In the genomic region with DNA sequence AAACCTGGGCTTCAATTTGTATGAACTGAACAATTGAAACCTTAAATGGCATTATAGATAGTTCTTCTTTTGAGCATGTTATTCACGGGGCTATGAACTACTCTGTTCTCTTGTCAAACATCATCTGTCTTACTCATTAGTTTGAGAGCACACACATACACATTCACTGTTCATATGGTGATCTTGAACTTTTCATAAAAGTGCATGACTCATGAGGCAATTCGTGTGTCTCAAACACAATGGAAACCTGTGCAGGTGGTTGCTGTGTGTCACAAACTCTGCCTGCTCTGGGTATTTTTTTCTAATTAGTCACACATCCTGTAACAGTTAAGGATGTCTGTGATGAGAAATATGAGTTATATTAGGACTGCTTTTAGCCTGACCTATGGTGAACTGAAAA, we compare ENCODE assay signal across 15 mouse cellular contexts.
"Had no signal": no experiment of that assay in that cellular context is flagged by ENCODE, and none has a peak within 500 bp of the region (broad histone marks: within the 10 kb centered on the region; RNA-seq: fewer than 3 reads in every experiment).

No protein-coding gene starts in this region.

- H3K4me3 ChIP-seq: left cerebral cortex, adult 2 months; limb, embryonic 10.5 days; liver, embryonic 15.5 days; megakaryocyte, embryonic 14.5 days; midbrain, embryonic 15.5 days; neural tube, embryonic 12.5 days had no signal

- DNase-seq: kidney, postnatal 25 days; lung, adult 2 months; right cerebral cortex, postnatal 14 days; thymus, adult 18-20 months; thymus, postnatal 14 days had no signal

- H3K4me1 ChIP-seq: limb, embryonic 10.5 days; liver, embryonic 15.5 days; midbrain, embryonic 15.5 days; neural tube, embryonic 12.5 days had no signal

- H3K4me2 ChIP-seq: liver, embryonic 11.5 days; liver, embryonic 15.5 days; midbrain, embryonic 11.5 days; midbrain, embryonic 15.5 days; neural tube, embryonic 12.5 days had no signal

- ATAC-seq: lung, postnatal 0 days; midbrain, embryonic 15.5 days had no signal

- H3K36me3 ChIP-seq: limb, embryonic 10.5 days; liver, embryonic 15.5 days; midbrain, embryonic 15.5 days; neural tube, embryonic 12.5 days had no signal

- H3K9ac ChIP-seq: liver, embryonic 15.5 days; midbrain, embryonic 15.5 days; neural tube, embryonic 12.5 days had no signal

- H3K9me3 ChIP-seq: limb, embryonic 10.5 days; liver, embryonic 15.5 days; megakaryocyte, embryonic 14.5 days; midbrain, embryonic 15.5 days; neural tube, embryonic 12.5 days had no signal

- H3K27ac ChIP-seq: left cerebral cortex, adult 2 months; limb, embryonic 10.5 days; liver, embryonic 15.5 days; macrophage; midbrain, embryonic 15.5 days; neural tube, embryonic 12.5 days had no signal

- H3K27me3 ChIP-seq: liver, embryonic 15.5 days; megakaryocyte, embryonic 14.5 days; midbrain, embryonic 15.5 days; neural tube, embryonic 12.5 days had no signal
